Mouse (Mus musculus) hindbrain, embryonic 16.5 days (tissue): ENCODE measurements around the gene Wnt9b. TPM values are rescaled to one million over a fixed set of nuclear protein-coding genes. Genes with fewer than 3 reads are reported as not detected.
A peak's percentile ranks its signal among the peaks of the same experiment; 100 is the strongest.

Source experiments
- ATAC-seq: fragments of 200-750 bp; cut with Nextera tagmentation; 2 replicates; pipeline ENCODE4 v1.8.0; 2017; ENCODE audit warnings: moderate TSS enrichment, moderate library complexity
- H3K27ac ChIP-seq: fragments of 300-500 bp; sonication (generic); 2 replicates; pipeline ENCODE4 v1.5.1; 2014; ENCODE audit warnings: low read depth, mild to moderate bottlenecking, control low read depth, low read length, moderate library complexity
- H3K27me3 ChIP-seq: fragments of 300-500 bp; sonication (generic); replicated peaks from 2 replicates; pipeline ENCODE4 v1.6.1; 2014; ENCODE audit warnings: low read length; ENCODE audit not compliant: control insufficient read depth, insufficient read depth
- H3K36me3 ChIP-seq: fragments of 300-500 bp; sonication (generic); 2 replicates; pipeline ENCODE4 v1.6.1; 2014; ENCODE audit warnings: mild to moderate bottlenecking, low read length, moderate library complexity, mixed read lengths; ENCODE audit not compliant: control insufficient read depth, insufficient read depth
- H3K4me1 ChIP-seq: fragments of 300-500 bp; sonication (generic); 2 replicates; pipeline ENCODE4 v1.6.1; 2014; ENCODE audit warnings: low read depth, low read length; ENCODE audit not compliant: control insufficient read depth, insufficient read depth
- H3K4me2 ChIP-seq: fragments of 300-500 bp; sonication (generic); 2 replicates; pipeline ENCODE4 v1.6.1; 2014; ENCODE audit warnings: mild to moderate bottlenecking, low read length, control low read depth, moderate library complexity
- H3K4me3 ChIP-seq: fragments of 300-500 bp; sonication (generic); 2 replicates; pipeline ENCODE4 v1.5.1; 2014; ENCODE audit warnings: mild to moderate bottlenecking, low read length, control low read depth, moderate library complexity
- H3K9ac ChIP-seq: fragments of 300-500 bp; sonication (generic); 2 replicates; pipeline ENCODE4 v1.6.1; 2014; ENCODE audit warnings: low read depth, mild to moderate bottlenecking, control low read depth, low read length, moderate library complexity
- H3K9me3 ChIP-seq: fragments of 300-500 bp; sonication (generic); 2 replicates; pipeline ENCODE4 v1.6.1; 2014; ENCODE audit warnings: mild to moderate bottlenecking, low read length, moderate library complexity; ENCODE audit not compliant: control insufficient read depth
- WGBS: fragments of 180-500 bp; shearing (Covaris S2); extraction: QIAGEN DNeasy Blood & Tissue Kit; methylation state at CpG from one replicate; pipeline ENCODE4 v1.1.7; 2014; 5-methylcytosine and 5-hydroxymethylcytosine counted together
- polyA plus RNA-seq: library from polyadenylated mRNA; unstranded; fragments of >200 nt; fragmentation: Nextera tagmentation; extraction: Ambion mirVana; gene quantifications from 2 replicates; pipeline ENCODE4 v1.2.1, GENCODE M21; 2015

The Wnt9b gene
- polyA plus RNA-seq, 1 experiment from 2014 or later = 0.54 TPM

- WGBS = 82% methylated on average over 1 of the region's 1 CpGs
These were observed 58.6 kb downstream of the Wnt9b start for GRCm38 (mm10) chr11:103691036-103691435.

DNA sequence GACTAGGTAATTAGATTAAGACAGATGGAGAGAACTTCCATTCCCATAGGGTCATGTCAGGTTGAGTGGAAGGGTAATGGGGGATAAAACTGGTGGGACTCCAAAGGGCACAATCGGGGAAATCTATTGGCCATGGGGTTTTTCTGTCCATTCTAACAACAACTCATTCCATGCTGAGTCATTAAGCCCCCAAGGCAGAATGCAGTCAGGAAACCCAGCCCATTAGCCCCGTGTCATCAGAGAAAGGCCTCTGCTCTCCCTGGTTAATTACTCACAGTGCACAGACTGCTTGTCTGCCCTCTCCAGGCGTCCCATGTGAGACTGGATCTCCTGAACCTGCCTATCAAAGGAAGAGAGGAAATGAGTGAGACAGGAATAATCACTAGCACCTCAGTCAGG, 60.6 kb downstream of the Wnt9b start:
- no peak overlapping the region for H3K9ac ChIP-seq
- no peak overlapping the region for H3K4me2 ChIP-seq
- H3K36me3 ChIP-seq = peaks cover 26% of the 10 kb centered on the region
- no peak overlapping the region for H3K27ac ChIP-seq
- WGBS = 31% methylated on average over 3 of the region's 3 CpGs
- H3K27me3 ChIP-seq = no peaks in the 10 kb centered on the region
- H3K4me1 ChIP-seq = no peaks in the 10 kb centered on the region; the same call in 1 of the 2 replicates
- no peak overlapping the region for H3K4me3 ChIP-seq
- no peak for ATAC-seq
- H3K9me3 ChIP-seq = no peaks in the 10 kb centered on the region

More at GRCm38 (mm10) chr11:103691036-103691435, 58.6 kb downstream of the Wnt9b start:
- no peak overlapping the region for H3K4me2 ChIP-seq
- no peak overlapping the region for H3K4me3 ChIP-seq
- H3K36me3 ChIP-seq = peaks cover 10% of the 10 kb centered on the region; the same call in 1 of the 2 replicates
- no peak overlapping the region for H3K27ac ChIP-seq
- no peaks in the 10 kb centered on the region for H3K9me3 ChIP-seq
- H3K27me3 ChIP-seq = no peaks in the 10 kb centered on the region
- H3K4me1 ChIP-seq = no peaks in the 10 kb centered on the region; the same call in 1 of the 2 replicates
- no peak for ATAC-seq
- no peak overlapping the region for H3K9ac ChIP-seq

GRCm38 (mm10) chr11:103688271-103688979, 61.2 kb downstream of the Wnt9b start:
- H3K27me3 ChIP-seq = no peaks in the 10 kb centered on the region
- peaks cover 29% of the 10 kb centered on the region for H3K36me3 ChIP-seq
- no peak overlapping the region for H3K27ac ChIP-seq
- no peaks in the 10 kb centered on the region for H3K9me3 ChIP-seq
- no peak overlapping the region for H3K4me3 ChIP-seq
- no peak overlapping the region for H3K4me2 ChIP-seq
- no peaks in the 10 kb centered on the region; the same call in 1 of the 2 replicates for H3K4me1 ChIP-seq
- no peak overlapping the region for H3K9ac ChIP-seq
- WGBS = 64% methylated on average over 6 of the region's 6 CpGs
- ATAC-seq = no peak

DNA sequence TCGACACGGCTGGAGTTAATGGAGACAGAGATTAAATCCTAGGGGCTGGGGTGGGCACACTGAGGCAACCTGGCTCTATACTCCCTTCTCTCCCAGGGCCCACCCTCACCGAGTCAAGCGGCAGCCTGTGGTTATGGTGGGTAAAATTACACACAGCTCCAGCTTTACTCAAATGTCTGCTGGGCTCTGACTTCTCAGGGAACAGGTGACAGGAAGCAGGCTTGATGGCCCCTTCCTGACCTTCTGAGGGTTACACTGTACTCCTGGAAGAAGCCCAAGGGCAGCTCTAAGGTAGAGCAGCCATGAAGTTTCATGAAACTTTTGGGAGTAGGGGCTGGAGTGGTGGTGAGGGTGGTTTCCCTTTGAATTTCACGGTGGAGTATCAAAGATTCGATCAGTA, 62.9 kb downstream of the Wnt9b start:
- Histone ChIP-seq H3K9me3 (no peaks in the 10 kb centered on the region), H3K36me3 (peaks cover 41% of the 10 kb centered on the region), H3K27me3 (no peaks in the 10 kb centered on the region), H3K4me2 (no peak overlapping the region), H3K4me3 (no peak overlapping the region), H3K27ac (no peak overlapping the region), H3K4me1 (no peaks in the 10 kb centered on the region; the same call in 1 of the 2 replicates), H3K9ac (no peak overlapping the region)
- 92% methylated on average over 6 of the region's 6 CpGs for WGBS
- no peak for ATAC-seq

- no peak overlapping the region for H3K9ac ChIP-seq
- 61% methylated on average over 7 of the region's 7 CpGs for WGBS
- H3K27ac ChIP-seq = no peak overlapping the region
- H3K36me3 ChIP-seq = peaks cover 46% of the 10 kb centered on the region
- ATAC-seq = peak; percentile 42; the same call in 1 of the 2 replicates
- no peaks in the 10 kb centered on the region; the same call in 1 of the 2 replicates for H3K4me1 ChIP-seq
- H3K4me3 ChIP-seq = no peak overlapping the region
- H3K9me3 ChIP-seq = no peaks in the 10 kb centered on the region
- H3K27me3 ChIP-seq = no peaks in the 10 kb centered on the region
- no peak overlapping the region for H3K4me2 ChIP-seq
These were observed 64.3 kb downstream of the Wnt9b start for GRCm38 (mm10) chr11:103685261-103685736.

DNA sequence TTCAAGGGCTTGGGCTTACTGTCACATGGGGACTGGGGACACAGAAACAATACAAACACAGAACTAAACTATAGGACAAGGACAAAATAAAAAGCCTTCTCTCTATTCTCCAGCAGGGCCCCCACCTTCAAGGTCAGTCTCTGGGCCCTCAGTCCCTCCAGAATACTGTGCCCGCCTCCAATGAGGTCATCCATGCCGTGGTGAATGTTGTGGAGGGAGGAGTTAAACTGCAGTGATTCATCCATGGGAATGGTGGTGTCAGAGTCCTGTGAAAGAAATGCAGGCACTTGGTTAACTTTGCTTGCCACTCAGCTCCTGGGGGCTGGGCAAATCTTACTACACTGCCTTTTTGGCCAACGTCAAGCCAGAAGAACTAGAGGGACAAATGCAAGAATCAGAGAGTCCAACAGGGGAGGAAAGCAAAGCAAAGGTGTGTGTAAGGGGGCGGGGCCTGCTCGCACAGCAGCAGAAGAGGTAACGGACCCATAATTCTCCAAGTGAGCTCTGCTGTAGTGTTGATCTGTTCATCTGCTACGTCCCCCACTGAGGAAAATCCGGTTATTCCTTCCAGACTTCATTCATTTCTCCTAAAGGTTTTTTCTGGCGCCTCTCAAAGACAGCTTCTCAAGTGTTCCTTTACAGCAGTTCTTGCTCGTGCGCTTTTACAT, 65.8 kb downstream of the Wnt9b start:
- no peaks in the 10 kb centered on the region for H3K27me3 ChIP-seq
- H3K36me3 ChIP-seq = peaks cover 56% of the 10 kb centered on the region
- no peak for ATAC-seq
- WGBS = 91% methylated on average over 11 of the region's 11 CpGs
- H3K4me1 ChIP-seq = no peaks in the 10 kb centered on the region
- H3K9ac ChIP-seq = no peak overlapping the region
- H3K4me2 ChIP-seq = no peak overlapping the region
- no peak overlapping the region for H3K4me3 ChIP-seq
- H3K9me3 ChIP-seq = no peaks in the 10 kb centered on the region
- no peak overlapping the region for H3K27ac ChIP-seq

Other genes starting within 250 kb of the Wnt9b start
- gene Lrrc37a, start 245.2 kb downstream of the Wnt9b start, polyA plus RNA-seq = 0.01 TPM in 1 of 2 replicates, not detected in the other
- gene Gm884, start 128.7 kb downstream of the Wnt9b start, polyA plus RNA-seq = not detected in 2 replicates
- gene Lyzl6, start 110.9 kb downstream of the Wnt9b start, polyA plus RNA-seq = not detected in 2 replicates
- 2.6 and 3.5 TPM in 2 replicates for gene Rprml, start 100.3 kb downstream of the Wnt9b start, polyA plus RNA-seq
- 95.6 and 97.5 TPM in 2 replicates for gene Gosr2, start 51.9 kb downstream of the Wnt9b start, polyA plus RNA-seq
- 11.0 and 12.1 TPM in 2 replicates for gene Wnt3, start 24.3 kb upstream of the Wnt9b start, polyA plus RNA-seq
- gene Nsf, start 204.2 kb upstream of the Wnt9b start, polyA plus RNA-seq = 220 and 239 TPM in 2 replicates
- 197 and 200 TPM in 2 replicates for gene Arf2, start 216.9 kb upstream of the Wnt9b start, polyA plus RNA-seq